Mouse (Mus musculus) cerebellum, adult 2 months (tissue): Measurements from ENCODE around the gene Bri3.

ENCODE experiments used
- CTCF ChIP-seq: fragments of 200-500 bp; IDR thresholded peaks from 2 replicates; pipeline ENCODE4 v1.5.1; 2011; ENCODE audit warnings: low read depth, mild to moderate bottlenecking, control low read depth, low read length, moderate library complexity, borderline replicate concordance; ENCODE audit not compliant: insufficient read depth
- POLR2A ChIP-seq: fragments of 200-500 bp; IDR thresholded peaks from 2 replicates; pipeline ENCODE4 v1.6.1; 2011; ENCODE audit warnings: low read length, control low read depth, borderline replicate concordance; ENCODE audit not compliant: insufficient read depth

DNA sequence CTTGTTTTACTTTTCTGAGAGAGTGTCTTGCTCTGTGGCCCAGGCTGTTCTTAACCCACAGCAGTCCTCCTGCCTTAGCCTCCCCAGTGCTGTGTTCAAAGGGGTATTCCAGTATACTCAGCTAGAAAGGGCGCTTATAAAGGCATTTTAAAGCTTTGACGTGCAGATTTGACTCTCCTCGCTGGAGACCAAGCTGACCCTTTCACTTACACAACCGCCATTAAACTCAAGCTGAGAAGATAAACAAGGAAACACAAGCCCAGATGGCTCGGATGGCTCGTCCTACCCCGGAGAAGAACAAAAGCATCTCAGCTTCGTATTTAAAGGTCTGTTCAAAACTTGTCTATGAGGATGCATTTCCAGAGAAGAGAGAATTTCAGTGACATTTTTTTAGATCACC is 106.9 kb downstream of the Bri3 start:
- TF ChIP-seq POLR2A: no peak
- TF ChIP-seq CTCF: no peak
